Mouse (Mus musculus) urinary bladder, adult 18-20 months (tissue): ENCODE measurements at regions not wholly inside any gene's neighbourhood (a gene's known extent, or its start where the extent isn't known, plus 50 kb on each side); places are given as distances from the start of the nearest gene placed in this dataset.

Experiments
- DNase-seq, 2 experiments: peaks; one replicate each; pipeline ENCODE4 v3.0.0; 2022; ENCODE audit warnings: low spot score in 2 of 2, mixed read lengths in 2 of 2

DNA sequence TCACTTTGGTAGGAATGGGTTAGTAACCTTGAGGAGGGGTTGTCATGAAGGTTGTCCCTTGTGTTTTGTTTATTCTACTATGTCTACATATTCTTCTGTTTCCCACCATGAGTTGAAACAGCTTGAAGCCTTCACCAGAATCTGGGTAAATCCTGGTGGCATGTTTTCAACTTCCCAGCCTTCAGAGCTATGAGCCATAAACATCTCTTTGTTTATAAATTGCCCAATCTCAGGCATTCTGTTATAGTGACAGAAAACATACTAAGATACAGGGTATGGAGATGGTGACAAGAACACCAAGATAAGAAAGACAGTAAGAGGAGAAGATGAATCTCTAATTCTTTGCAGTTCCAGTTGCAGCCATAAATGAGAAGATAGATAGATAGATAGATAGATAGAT is 396.5 kb downstream of the Tns1 start:
- DNase-seq, result no peak

DNA sequence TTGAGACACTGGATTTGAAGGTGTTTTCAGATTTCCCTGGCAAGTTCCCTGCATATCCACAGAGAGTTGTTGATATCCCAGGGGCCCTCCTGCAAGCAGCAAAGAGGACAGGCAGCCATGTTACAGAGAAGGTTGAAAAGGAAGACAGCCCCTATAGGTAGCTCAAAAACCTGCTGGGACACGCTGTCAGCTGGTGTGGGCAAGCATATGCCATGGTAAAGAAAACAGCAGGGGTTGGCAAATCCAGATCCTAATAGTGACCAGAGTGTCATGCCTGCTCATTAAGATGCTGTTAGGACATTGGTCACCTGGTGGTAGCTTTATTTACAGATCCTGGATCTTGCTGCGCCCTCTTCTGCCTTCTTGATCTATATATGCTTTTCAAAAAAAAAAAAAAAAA is 397.6 kb downstream of the Tns1 start:
- DNase-seq, result no peak

DNA sequence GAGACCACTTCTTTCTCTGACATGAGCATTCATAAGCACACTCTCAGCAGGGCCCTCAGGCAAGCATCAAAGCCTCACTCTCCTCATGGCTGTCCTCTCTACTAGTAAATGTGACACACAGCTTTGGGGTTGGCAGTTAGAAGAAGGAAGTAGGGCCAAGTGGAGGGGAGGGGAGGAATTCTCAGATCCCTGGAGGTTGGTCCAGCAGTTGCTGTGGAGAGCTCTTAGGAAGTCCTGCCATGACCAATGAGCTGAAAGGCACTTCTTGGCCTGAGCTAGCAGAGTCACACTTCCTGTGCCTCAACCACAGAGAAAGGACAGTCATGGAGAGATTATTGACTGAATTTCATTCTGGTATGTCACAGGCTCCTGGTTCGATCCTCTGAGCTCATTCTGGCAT is 398.8 kb downstream of the Tns1 start:
- no peak for DNase-seq

DNA sequence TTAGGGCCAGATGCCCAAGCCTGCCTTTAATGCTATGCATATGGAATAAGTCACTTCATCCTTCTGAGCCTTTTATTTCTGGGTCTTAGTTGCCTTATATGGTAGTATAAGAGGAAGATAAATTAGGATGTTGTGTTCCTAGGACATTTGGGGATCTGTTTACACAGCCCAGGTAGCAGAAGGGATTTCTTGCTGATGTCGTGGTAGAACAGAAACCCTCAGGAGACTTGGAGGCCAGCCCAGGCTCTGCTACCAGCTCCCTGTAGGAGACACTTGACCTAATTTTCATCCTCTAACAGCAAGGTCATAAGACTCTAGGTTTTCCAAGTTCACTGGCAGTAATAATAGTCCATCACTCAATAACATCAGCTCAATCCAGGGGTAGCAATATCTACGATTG is 399.7 kb downstream of the Tns1 start:
- no peak for DNase-seq

DNA sequence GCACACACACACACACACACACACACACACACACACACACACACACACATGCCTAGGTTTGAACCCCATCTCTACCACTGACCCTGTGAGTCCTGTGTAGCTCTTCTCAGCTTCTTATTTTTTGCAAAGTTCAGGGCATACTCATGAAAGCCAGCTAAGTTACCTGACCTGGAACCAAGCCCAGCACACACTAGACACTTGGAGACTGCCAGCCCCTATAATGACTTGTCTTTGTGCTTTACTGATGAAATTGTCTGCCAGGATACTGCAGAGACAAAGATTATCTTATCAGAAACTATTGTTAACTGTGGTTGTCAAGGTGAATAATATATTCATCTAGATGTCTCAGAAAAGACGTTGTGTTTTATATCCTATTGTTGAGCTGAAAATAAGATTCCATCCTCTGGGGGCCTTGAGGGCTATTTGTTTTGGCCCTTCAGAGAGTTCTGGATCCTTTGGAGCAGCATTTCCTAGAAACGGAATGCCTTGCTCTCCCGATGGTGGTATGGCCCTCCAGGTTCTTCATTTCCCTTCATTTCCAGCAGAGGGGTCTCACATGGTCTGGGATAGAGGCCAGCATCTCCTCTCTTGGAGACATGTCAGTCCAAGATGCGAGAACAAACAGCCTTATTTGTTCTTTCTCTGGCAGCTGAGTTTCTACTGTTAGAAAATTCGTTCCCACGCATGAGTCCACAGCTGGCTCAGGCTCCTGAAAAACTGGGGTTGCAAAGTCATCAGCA is 402.6 kb downstream of the Tns1 start:
- no peak for DNase-seq

DNA sequence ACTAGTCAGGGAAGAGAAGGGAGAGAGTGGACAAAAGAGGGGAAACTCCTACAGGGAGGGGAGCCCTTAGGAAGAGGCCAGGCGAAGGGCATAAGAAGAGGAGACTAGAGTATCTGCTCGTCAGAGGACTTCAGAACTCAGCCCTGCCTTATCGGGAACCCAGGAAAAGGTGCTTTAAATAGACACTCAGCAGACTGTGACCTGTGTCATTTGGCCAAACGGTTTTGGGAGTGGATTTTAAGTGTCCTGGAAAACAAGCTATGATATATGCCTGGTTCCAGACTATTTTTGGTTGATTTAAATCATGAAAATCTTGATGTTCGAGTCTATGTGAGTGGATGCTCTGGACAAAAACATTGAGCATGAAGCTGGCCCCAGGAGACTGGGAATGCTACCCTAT is 405.8 kb downstream of the Tns1 start:
- DNase-seq, result no peak

DNA sequence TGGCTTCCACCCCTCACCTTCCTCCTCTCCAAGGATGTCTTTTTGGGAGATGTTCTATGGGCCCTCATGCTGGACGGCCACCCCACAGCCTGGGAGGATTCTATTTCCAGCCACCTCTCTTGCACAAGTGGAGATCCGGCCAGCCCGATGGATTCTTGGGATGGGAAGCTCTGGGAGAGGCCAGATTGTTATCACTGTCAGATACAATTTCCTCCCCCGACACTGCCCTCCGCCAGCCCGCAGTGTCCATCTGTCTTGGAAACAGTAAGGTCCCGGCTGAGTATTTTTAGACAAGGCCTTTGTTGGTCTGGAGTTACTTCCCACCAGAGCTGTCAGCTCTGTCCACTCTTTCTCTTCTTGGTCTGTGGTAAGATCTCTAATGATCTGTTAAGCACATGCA is 406.8 kb downstream of the Tns1 start:
- no peak for DNase-seq

DNA sequence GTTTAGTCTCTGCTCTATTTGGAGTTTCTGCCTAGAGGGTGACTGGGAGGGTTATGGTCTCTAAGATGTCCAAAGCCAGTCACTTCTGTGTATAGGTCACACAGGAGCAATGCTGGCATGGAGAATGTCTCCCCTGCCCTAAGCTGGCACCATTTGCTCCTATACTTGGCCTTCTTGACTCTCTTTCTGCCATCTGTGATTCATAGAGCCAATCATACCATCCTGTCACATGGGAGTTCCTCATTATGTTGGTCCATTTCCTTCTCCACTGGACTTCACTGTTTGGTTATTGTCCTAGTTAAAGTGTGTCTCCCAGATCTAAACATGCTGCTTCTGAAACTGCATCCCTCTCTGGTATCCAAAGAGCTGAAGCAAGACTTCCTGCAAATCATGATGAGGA is 407.3 kb downstream of the Tns1 start:
- DNase-seq, result no peak

DNA sequence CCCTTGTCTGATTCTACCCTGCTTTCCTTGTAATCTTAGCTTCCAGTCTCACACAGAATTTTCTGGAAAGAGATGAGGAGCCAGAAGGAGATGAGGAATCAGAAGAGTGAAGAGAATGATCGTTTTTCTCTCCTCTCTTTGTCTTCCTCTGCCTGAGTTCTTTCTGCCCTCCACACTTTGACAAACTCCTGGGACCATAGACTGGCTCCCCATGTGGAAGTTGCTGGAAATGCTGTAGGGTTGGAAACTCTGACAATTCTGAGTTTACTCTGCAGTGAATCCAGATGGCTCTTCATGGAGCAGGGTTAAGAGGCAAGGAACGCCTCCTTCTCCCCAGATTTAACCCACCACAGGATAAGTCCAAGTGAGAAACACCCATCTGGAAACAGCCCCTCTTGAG is 408.7 kb downstream of the Tns1 start:
- DNase-seq, result no peak

DNA sequence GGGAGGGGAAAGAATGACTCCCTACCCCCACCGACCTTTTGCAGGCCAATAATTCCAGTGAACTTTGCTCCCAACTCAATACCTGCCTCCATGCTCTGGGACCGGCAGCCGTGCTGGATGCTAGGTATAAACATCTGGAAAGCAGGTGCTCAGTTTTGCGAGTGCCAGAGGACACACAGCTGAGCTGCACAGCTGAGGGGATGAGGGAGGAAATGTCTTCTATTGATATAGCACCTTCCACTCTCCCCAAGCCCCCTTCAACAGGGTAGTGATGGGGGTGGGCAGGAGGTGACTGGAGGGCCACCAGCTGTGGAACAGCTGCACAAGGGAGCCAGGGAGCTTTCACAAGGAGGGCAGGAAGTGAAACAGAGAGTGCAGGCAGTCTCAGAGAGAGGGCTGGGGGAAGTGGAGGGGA is 421.8 kb downstream of the Tns1 start:
- no peak for DNase-seq

DNA sequence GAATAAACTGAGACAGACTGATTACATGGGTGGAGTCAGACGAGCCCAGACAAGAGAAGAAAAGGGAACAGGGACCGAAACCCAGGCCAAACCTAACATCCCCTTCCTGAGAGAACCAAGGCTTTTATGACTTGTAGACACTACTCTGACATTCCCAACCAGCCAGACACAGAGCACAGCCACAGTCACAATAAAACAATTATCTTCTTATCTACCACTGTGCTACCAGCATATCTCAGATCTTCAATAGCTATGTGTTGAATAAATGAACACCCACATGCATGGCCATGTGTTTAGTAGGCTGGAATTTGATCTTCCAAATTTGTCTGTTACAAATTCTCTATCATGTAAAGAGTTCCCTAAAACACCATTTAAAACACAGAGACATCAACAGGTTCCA is 430.7 kb downstream of the Tns1 start:
- DNase-seq, result no peak

DNA sequence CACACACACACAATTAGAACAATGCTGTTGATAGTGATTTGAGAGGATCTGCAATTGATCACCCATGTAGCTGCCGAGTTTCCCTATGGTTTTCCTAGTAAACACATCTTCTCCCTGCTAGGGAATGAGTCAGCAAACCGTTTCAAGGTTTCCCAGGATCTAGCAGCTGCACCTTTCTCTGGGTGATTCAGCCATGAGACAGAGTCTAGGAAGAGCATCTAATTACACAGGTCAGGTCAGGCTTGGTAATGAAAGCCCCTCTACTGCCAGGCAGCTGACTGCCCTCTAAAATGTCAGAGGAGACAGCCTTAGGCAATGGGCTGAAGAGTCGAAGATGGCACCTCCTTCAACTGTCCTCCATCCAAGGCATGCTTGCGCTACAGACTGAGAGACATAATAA is 438.5 kb downstream of the Tns1 start:
- DNase-seq, result no peak

DNA sequence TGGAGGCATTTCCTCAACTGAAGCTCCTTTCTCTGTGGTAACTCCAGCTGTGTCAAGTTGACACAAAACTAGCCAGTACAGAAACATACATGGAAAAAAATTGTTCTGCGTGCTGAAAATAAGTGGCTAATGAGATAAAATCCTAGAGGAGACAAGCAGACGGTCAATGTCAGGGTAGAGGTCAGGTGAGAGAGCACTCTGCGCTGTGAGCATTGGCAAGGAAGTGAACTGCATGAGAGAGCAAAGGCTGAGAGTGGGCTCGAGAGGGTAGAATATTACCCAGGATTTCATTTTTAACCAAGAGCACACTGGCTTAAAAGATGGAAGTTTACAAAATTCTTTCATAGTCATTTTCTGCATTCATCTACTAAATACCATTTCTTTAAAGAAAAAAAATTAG is 439.2 kb downstream of the Tns1 start:
- DNase-seq, result no peak

DNA sequence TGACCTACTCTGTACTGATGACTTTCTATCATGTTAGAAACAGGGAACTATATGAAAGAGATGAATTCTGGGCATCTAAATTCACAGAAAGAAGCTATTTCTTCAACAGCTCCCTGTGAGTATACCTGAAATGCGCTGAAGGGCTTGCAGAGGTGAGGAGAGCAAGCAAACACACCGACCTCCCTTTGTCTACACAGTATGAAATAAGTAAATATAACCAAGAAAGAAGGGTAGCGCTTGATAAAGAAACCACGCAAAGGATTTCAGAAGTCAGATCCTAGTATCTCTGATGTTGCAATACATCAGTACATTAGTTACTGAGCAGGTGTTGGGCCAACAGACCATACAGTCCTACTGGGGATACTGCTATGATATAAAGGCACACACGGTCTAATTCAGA is 440.1 kb downstream of the Tns1 start:
- DNase-seq, result no peak

DNA sequence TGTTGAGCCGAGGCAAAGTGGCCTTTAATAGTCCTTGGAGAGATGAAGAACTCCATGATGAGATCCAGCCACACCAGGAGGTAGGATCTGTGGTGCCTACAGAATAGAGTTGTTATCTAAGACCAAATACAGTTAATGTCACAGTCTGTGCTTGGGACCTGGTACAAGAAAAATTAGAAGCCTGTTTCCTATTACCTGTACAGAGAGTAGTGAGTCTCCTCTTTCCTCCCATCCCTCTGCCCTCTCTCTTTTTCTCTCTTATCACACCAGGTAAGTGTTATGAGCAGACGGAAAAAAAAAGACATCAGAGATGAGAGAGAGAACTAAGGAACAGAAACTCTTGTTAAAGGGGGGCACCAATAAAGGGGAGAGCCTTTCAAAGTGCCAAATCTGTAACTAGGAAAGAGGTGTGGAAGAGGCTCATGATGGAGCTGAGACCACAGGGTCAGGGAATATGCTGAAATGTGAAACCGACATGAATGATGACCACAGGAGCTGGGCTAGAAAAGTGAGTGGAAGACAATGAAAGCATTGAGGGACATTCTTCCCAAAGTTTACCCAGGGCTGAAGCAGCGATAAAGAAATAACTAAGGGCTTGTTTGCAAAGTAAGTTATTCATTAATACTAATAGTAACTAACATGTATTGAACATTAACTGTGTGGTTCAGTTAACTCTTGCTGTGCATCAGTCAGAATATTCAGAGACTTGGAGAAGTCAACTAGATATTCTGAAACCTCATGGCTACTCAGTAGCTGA is 440.9 kb downstream of the Tns1 start:
- DNase-seq, result no peak

DNA sequence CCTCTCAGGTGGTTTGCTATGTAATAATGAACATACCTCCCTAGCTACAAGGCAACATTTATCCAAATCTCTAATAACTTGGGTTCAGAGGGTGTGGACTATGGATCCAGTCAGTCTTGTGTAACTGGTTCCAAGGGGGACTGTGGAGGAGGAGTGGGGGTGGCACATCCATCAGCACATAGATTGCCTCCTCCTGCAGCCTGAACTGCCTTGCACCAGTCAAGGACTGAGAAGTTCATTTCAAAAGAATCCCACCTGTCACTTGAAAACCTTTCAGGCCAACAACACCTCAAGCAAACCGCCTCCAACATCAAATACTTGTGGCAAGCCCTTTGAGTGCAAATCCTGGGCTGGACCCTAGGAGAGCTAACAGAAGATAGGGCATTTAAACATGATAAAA is 442.6 kb downstream of the Tns1 start:
- no peak for DNase-seq

DNA sequence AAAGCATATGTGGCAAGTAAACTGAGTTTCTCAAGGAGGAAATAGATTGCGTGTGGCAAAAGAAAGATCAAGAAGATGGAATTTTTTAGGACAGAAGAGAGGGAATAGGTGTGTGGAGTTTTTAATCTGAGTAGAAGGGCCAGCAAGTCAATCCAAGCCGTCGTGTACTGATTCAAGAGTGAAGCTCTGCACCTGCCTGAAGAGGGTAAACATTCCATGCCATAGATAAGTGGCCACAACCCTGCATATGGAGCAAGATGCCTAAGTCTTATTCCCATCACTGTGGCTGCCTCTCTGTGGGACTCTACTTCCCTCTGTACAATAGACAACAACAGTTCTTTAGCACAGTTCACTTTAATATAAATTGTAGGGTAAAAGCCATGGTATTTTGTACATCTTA is 443.4 kb downstream of the Tns1 start:
- no peak for DNase-seq

DNA sequence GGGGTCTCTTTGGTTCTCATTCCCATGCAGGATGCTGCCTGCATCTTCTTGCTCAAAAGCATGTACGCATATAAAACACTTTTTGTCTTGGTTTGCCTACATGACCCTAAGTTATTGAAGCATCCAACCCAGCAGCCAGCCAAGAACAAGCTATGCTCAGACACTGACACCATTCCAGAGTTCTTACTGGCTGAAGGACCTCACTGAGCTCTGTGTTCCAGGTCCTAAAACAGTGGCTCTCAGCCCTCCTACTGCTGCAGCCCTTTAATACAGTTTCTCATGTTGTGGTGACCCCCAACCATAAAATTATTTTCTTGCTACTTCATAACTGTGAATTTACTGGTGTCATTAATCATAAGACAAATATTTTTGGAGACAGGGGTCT is 450.4 kb downstream of the Tns1 start:
- DNase-seq, result no peak

DNA sequence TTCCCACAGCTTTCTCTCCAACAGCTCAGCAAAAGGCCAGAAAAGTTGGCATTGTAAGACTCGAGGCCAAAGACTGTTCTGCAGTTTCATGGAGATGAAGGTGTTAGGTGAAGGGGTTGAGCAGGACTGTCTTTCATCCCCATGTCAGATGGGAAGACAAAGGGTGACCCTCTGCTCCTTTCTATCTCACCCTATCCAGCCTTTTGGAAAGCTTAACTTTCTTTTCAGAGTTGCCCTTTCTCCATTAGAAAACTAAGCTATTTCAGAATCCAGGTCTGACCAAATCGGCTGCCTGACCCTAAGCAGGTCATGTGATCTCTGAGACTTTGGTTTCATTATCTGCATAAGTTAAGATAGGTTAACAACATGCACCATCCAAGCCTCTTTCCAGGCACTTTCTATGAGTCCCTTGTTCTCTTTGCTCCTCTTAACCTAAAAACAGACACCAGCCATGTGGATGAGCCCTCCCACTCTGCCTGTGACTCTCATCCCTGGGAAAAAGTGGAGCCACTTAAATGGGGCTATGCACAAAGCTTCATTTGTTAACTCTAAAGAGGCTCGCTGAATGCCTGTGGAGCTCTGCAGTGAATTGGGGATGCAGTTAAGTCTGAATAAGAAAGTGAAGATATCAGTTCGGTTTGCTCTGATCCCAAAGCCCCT is 450.9 kb downstream of the Tns1 start:
- no peak for DNase-seq

DNA sequence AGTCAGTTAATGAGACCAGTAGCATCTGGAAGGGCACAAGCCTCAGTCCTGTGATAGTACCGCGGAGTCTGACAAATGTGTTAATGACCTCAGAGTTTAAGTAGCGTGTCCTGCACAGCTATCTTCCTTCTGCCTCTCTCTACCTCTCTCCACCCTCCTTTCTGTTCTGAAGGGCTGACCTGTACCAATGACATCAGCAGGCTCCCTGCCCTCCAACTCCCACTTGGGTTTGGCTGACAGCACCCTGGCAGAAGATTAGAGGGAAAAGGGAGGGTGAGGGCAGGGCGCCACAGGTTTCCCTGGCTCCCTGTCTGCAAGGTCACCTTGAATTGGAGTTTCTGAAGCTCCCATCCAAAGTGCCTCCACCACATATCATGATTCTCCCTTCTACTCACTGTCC is 452.0 kb downstream of the Tns1 start:
- DNase-seq, result peak in 1 of 2 experiments; percentile 8

DNA sequence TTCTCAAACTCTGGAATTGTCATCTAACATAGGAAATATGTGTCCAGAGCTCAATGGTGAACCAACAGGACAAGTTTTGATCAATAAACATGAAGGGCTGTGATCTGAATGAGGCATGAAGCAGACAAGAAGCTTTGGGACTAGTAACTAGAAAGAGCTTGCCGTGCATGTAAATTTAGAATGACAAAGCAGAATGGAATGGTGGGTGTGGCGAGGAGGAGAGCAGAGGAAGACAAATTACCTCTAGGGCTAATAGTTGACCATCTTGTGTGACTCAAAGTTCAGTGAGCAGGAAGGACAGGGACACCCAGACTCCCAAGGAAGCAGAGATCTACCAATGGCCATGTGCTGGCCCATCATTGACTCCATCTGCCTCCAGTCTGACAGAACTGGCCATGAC is 455.6 kb downstream of the Tns1 start:
- no peak for DNase-seq

DNA sequence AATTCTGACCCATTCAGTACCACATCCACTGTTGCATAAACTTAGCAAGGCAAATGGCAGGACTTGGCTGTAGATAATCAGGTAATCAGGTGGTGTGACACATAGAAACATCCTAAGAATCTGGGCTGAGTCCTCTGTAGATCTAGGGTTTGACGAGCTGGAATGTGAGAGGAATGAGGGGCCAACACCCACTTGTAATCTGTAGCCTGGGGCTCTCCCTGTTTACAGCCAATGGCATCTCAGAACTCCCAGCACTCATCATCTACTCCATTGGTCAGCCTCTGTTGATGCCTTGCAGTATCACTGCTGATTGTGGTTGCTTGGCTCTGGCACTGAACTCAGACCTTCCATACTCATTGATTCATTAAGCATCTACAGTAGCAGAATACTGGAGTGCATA is 460.7 kb downstream of the Tns1 start:
- DNase-seq, result no peak

DNA sequence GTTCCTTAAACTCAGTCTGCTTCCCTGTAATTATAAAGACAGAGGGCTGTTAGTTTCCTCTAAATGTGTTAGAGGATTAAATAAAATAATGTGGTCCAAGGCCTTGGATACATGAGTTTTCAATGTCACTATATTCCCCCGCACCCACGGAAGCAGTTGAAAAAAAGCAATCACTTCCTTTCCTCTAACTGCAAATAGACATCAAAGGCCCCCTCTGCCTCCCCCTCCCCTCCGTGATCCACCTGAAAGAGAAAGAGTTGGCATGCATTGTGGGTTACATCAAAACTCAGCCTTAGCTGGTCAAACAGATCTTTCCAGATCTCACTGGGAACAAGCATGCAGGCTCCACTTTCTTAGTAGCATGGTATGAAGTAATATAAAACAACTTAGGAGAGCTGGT is 479.2 kb downstream of the Tns1 start:
- DNase-seq, result no peak
